Mouse (Mus musculus): Measurements from ENCODE around the gene Frmpd1. TPM values are rescaled to one million over a fixed set of nuclear protein-coding genes. Genes with fewer than 3 reads are reported as not detected.

Frmpd1 gene
- 2.8 and 3.4 TPM in 2 replicates for polyA plus RNA-seq (2012; rRNA removed)

GRCm38 (mm10) chr4:45184521-45185330, at the start of gene Frmpd1:
Gene Frmpd1, plus strand, starts transcription at chr4:45184875.
- Histone ChIP-seq H3K27ac (ENCODE audit: control insufficient read depth, insufficient read depth, low read depth, low read length) (peak within 1 kb of the TSS; percentile 7; the same call in 1 of the 2 replicates), H3K27me3 (ENCODE audit: control insufficient read depth, insufficient read depth, low read length) (no peaks in the 10 kb centered on the region), H3K4me1 (ENCODE audit: control insufficient read depth, insufficient read depth, low read length) (peaks cover 8% of the 10 kb centered on the region), H3K36me3 (ENCODE audit: control insufficient read depth, insufficient read depth, low read length) (no peaks in the 10 kb centered on the region), H3K4me3 (ENCODE audit: control insufficient read depth, low read depth, low read length) (peak within 1 kb of the TSS; percentile 69)
- TF ChIP-seq POLR2A (IDR thresholded peaks at IDR 0.05; ENCODE audit: control insufficient read depth, low read depth, low read length) (no peak), CTCF (IDR thresholded peaks at IDR 0.05; ENCODE audit: control insufficient read depth, insufficient read depth, insufficient replicate concordance, low read depth, low read length) (no peak)

GRCm38 (mm10) chr4:45137636-45138035, 47.0 kb upstream of the Frmpd1 start:
- Histone ChIP-seq H3K27ac (ENCODE audit: control insufficient read depth, insufficient read depth, low read depth, low read length) (no peak overlapping the region), H3K4me1 (ENCODE audit: control insufficient read depth, insufficient read depth, low read length) (peaks cover 3% of the 10 kb centered on the region), H3K4me3 (ENCODE audit: control insufficient read depth, low read depth, low read length) (no peak overlapping the region), H3K36me3 (ENCODE audit: control insufficient read depth, insufficient read depth, low read length) (no peaks in the 10 kb centered on the region), H3K27me3 (ENCODE audit: control insufficient read depth, insufficient read depth, low read length) (no peaks in the 10 kb centered on the region)
- TF ChIP-seq POLR2A (IDR thresholded peaks at IDR 0.05; ENCODE audit: control insufficient read depth, low read depth, low read length) (no peak), CTCF (IDR thresholded peaks at IDR 0.05; ENCODE audit: control insufficient read depth, insufficient read depth, insufficient replicate concordance, low read depth, low read length) (no peak)

GRCm38 (mm10) chr4:45141835-45142234, 42.8 kb upstream of the Frmpd1 start:
- no peak overlapping the region for H3K27ac ChIP-seq (ENCODE audit: control insufficient read depth, insufficient read depth, low read depth, low read length)
- TF ChIP-seq POLR2A (IDR thresholded peaks at IDR 0.05; ENCODE audit: control insufficient read depth, low read depth, low read length) (no peak), CTCF (IDR thresholded peaks at IDR 0.05; ENCODE audit: control insufficient read depth, insufficient read depth, insufficient replicate concordance, low read depth, low read length) (no peak)
- peaks cover 3% of the 10 kb centered on the region for H3K4me1 ChIP-seq (ENCODE audit: control insufficient read depth, insufficient read depth, low read length)
- H3K36me3 ChIP-seq (ENCODE audit: control insufficient read depth, insufficient read depth, low read length) = no peaks in the 10 kb centered on the region
- H3K27me3 ChIP-seq (ENCODE audit: control insufficient read depth, insufficient read depth, low read length) = no peaks in the 10 kb centered on the region
- no peak overlapping the region for H3K4me3 ChIP-seq (ENCODE audit: control insufficient read depth, low read depth, low read length)

GRCm38 (mm10) chr4:45142411-45142810, 42.3 kb upstream of the Frmpd1 start:
- H3K27ac ChIP-seq (ENCODE audit: control insufficient read depth, insufficient read depth, low read depth, low read length) = no peak overlapping the region
- no peak overlapping the region for H3K4me3 ChIP-seq (ENCODE audit: control insufficient read depth, low read depth, low read length)
- no peak for TF ChIP-seq CTCF (IDR thresholded peaks at IDR 0.05; ENCODE audit: control insufficient read depth, insufficient read depth, insufficient replicate concordance, low read depth, low read length)
- TF ChIP-seq POLR2A (IDR thresholded peaks at IDR 0.05; ENCODE audit: control insufficient read depth, low read depth, low read length) = no peak
- H3K36me3 ChIP-seq (ENCODE audit: control insufficient read depth, insufficient read depth, low read length) = no peaks in the 10 kb centered on the region
- H3K4me1 ChIP-seq (ENCODE audit: control insufficient read depth, insufficient read depth, low read length) = peaks cover 3% of the 10 kb centered on the region
- no peaks in the 10 kb centered on the region for H3K27me3 ChIP-seq (ENCODE audit: control insufficient read depth, insufficient read depth, low read length)

GRCm38 (mm10) chr4:45143005-45143404, 41.7 kb upstream of the Frmpd1 start:
- Histone ChIP-seq H3K27me3 (ENCODE audit: control insufficient read depth, insufficient read depth, low read length) (no peaks in the 10 kb centered on the region), H3K27ac (ENCODE audit: control insufficient read depth, insufficient read depth, low read depth, low read length) (no peak overlapping the region), H3K4me1 (ENCODE audit: control insufficient read depth, insufficient read depth, low read length) (no peaks in the 10 kb centered on the region), H3K36me3 (ENCODE audit: control insufficient read depth, insufficient read depth, low read length) (no peaks in the 10 kb centered on the region), H3K4me3 (ENCODE audit: control insufficient read depth, low read depth, low read length) (no peak overlapping the region)
- no peak for TF ChIP-seq CTCF (IDR thresholded peaks at IDR 0.05; ENCODE audit: control insufficient read depth, insufficient read depth, insufficient replicate concordance, low read depth, low read length)
- TF ChIP-seq POLR2A (IDR thresholded peaks at IDR 0.05; ENCODE audit: control insufficient read depth, low read depth, low read length) = no peak

GRCm38 (mm10) chr4:45156433-45156832, 28.2 kb upstream of the Frmpd1 start:
- Histone ChIP-seq H3K4me1 (ENCODE audit: control insufficient read depth, insufficient read depth, low read length) (no peaks in the 10 kb centered on the region), H3K36me3 (ENCODE audit: control insufficient read depth, insufficient read depth, low read length) (no peaks in the 10 kb centered on the region), H3K4me3 (ENCODE audit: control insufficient read depth, low read depth, low read length) (no peak overlapping the region), H3K27me3 (ENCODE audit: control insufficient read depth, insufficient read depth, low read length) (no peaks in the 10 kb centered on the region), H3K27ac (ENCODE audit: control insufficient read depth, insufficient read depth, low read depth, low read length) (no peak overlapping the region)
- TF ChIP-seq POLR2A (IDR thresholded peaks at IDR 0.05; ENCODE audit: control insufficient read depth, low read depth, low read length) (no peak), CTCF (IDR thresholded peaks at IDR 0.05; ENCODE audit: control insufficient read depth, insufficient read depth, insufficient replicate concordance, low read depth, low read length) (no peak)

- Histone ChIP-seq H3K27me3 (ENCODE audit: control insufficient read depth, insufficient read depth, low read length) (no peaks in the 10 kb centered on the region), H3K27ac (ENCODE audit: control insufficient read depth, insufficient read depth, low read depth, low read length) (no peak overlapping the region), H3K36me3 (ENCODE audit: control insufficient read depth, insufficient read depth, low read length) (no peaks in the 10 kb centered on the region), H3K4me1 (ENCODE audit: control insufficient read depth, insufficient read depth, low read length) (no peaks in the 10 kb centered on the region), H3K4me3 (ENCODE audit: control insufficient read depth, low read depth, low read length) (no peak overlapping the region)
- TF ChIP-seq CTCF (IDR thresholded peaks at IDR 0.05; ENCODE audit: control insufficient read depth, insufficient read depth, insufficient replicate concordance, low read depth, low read length) (no peak), POLR2A (IDR thresholded peaks at IDR 0.05; ENCODE audit: control insufficient read depth, low read depth, low read length) (no peak)
These were observed 26.1 kb upstream of the Frmpd1 start for GRCm38 (mm10) chr4:45158608-45159007.
